Mouse (Mus musculus) C3H10T1/2 (cell line): ENCODE data around the gene Ogdh. TPM values are rescaled to one million over a fixed set of nuclear protein-coding genes. Genes with fewer than 3 reads are reported as not detected.

Source experiments
- polyA plus RNA-seq, 2 experiments: library from polyadenylated mRNA; unstranded; fragments of >200 nt; fragmentation: generic; extraction: Trizol; gene quantifications; one replicate each; pipeline ENCODE4 v1.2.1; 2012; ENCODE audit warnings: missing spikeins in 2 of 2

Ogdh gene
- 10 to 100 TPM; 48.7 to 51.6 TPM for polyA plus RNA-seq

GRCm38 (mm10) chr11:6291401-6292115 is at the start of gene Ogdh:
Ogdh (plus strand) TSS chr11:6291633.

GRCm38 (mm10) chr11:6267320-6268254 is 23.8 kb upstream of the Ogdh start, which contains the start of gene Ddx56:
Ddx56 (minus strand) TSS chr11:6267772.

GRCm38 (mm10) chr11:6274387-6275093 is 16.9 kb upstream of the Ogdh start, which contains the start of gene Tmed4:
Tmed4 (minus strand) TSS chr11:6274870.

GRCm38 (mm10) chr11:6388726-6389413 is 97.4 kb downstream of the Ogdh start, which contains the start of gene Zmiz2:
Zmiz2 (plus strand) TSS chr11:6389074.

Other genes starting within 250 kb of the Ogdh start
- gene Camk2b, start 225.3 kb upstream of the Ogdh start, polyA plus RNA-seq: under 1 TPM; 0.19 to 0.30 TPM
- under 1 TPM; 0.02 to 0.26 TPM for gene A730071L15Rik, start 91.6 kb upstream of the Ogdh start, polyA plus RNA-seq
- gene Nudcd3, start 91.2 kb upstream of the Ogdh start, polyA plus RNA-seq: 10 to 100 TPM; 32.9 to 52.0 TPM
- gene Npc1l1, start 61.5 kb upstream of the Ogdh start, polyA plus RNA-seq: under 1 TPM; 0.01 to 0.08 TPM
- gene Ddx56, start 23.9 kb upstream of the Ogdh start, polyA plus RNA-seq: 100 to 1,000 TPM in 1 of 2 experiments, 10 to 100 TPM in 1; 40.6 to 118 TPM
- 10 to 100 TPM; 12.7 to 52.1 TPM for gene Tmed4, start 16.8 kb upstream of the Ogdh start, polyA plus RNA-seq
- gene Zmiz2, start 97.4 kb downstream of the Ogdh start, polyA plus RNA-seq: 10 to 100 TPM; 28.2 to 40.9 TPM
- 1,000 to 10,000 TPM; 4,568 to 4,925 TPM for gene Ppia, start 123.8 kb downstream of the Ogdh start, polyA plus RNA-seq
- gene H2afv, start 152.8 kb downstream of the Ogdh start, polyA plus RNA-seq: 100 to 1,000 TPM; 239 to 552 TPM
- 1 to 10 TPM; 2.7 to 9.9 TPM for gene Purb, start 184.3 kb downstream of the Ogdh start, polyA plus RNA-seq
- gene Myo1g, start 229.3 kb downstream of the Ogdh start, polyA plus RNA-seq: under 1 TPM; 0.01 to 0.13 TPM